Mouse (Mus musculus) kidney, postnatal 14 days (tissue): ENCODE results near the gene Azgp1.
A peak's percentile ranks its signal among the peaks of the same experiment; 100 is the strongest.
"Not testable (repeated sequence)": the region's sequence is repeated elsewhere in the genome, so short reads cannot be mapped to it uniquely, and the experiment has no call there.

Experiments used
- DNase-seq: peaks from one replicate; pipeline ENCODE4 v3.0.0; 2022; ENCODE audit warnings: mixed read lengths

Gene Azgp1

DNA sequence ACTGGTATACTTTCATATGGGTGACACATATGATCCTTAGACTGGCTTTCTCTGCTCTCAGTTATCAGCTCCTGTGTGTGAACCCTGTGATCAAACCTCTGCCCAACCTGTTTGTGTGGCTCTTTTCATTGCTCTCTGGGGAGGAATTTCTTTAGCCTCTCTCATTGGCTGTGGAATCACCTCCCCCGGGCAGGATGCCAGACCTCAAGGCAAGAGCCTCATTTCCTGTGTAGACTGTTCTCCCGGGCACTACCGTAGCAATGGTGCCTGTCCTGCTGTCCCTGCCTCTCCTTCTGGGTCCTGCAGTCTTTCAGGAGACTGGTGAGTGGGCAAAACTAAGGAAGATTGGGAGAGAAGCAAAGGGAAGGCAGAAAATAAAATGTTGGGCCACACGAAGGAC, at the start of gene Azgp1:
Gene Azgp1 (plus strand): TSS at position 221 of the 400 bp plus-strand sequence.
- peak; percentile 4 for DNase-seq

DNA sequence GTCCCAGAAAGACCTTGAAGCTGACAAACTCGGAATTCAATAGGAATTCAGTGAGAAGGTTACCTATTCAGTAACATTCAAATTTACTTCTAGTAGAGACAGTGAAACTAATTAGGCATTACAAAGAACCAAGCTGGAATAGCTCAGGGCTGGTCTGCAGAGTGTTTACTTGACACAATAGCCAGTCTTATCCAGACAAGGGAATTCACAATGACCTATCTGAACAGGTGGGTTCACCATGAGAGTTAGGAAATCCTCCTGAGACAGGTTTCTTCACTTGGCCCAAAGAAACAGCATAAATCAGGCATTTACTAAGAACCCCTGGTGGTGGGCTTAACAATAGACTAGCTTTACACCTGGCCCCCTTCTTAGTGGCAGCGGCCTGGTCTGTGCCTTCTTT, 47.4 kb upstream of the Azgp1 start:
- not testable (repeated sequence) for DNase-seq

DNA sequence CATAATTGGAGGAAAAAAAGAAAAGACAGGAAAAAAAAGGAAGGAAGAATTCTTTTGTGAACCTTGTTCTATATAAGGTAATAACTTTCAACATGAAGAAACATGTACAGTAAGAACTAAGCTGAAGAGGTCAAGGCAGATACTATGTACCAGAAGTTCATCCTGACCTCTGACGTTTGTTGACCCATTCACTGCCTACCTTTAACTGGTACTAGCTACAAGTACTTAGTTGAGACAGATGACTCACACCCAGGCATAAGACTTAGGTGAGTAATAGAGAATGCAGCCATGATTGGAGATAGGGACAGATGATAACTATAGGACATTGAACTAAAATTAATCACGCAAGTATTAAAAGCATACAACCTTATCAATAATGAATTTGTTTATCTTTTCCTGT, 44.8 kb upstream of the Azgp1 start:
- DNase-seq: no peak

DNA sequence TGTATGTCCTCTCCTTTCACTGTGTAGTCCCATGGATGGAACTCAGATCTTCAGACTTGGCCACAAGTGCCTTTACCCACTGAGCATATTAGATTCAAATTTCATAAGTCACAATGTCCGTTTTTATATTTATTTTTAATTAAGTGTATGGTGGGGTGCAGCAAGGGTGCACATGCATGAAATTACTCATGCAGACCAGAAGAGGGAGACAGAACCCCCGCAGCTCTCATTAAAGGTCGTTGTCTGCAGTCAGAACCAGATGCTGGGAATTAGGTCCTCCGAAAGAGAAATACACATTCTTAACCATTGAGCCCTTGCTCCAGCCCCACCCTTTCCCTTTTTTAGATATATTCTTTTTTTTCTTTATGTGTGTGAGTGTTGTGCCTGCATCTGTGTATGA, 44.1 kb upstream of the Azgp1 start:
- DNase-seq: no peak

DNA sequence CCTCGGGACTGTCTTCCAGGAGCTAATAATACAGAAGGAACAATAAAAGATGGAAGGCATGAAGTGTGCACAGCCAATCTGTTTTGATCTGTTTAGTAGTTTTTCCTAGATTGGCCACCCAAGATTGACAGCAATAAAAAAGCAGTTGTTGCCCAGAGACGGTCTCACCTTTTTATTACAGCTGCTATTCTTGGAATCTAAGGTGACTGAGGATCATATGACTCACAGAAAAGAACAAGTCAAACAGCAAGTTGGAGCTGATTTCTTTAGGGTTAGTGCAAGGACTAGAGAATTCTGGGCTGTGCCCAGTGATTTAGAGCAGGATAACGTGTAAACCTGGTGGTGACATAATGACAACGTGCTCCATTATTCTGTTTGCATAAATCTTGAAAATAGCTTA, 40.4 kb upstream of the Azgp1 start:
- no peak for DNase-seq

DNA sequence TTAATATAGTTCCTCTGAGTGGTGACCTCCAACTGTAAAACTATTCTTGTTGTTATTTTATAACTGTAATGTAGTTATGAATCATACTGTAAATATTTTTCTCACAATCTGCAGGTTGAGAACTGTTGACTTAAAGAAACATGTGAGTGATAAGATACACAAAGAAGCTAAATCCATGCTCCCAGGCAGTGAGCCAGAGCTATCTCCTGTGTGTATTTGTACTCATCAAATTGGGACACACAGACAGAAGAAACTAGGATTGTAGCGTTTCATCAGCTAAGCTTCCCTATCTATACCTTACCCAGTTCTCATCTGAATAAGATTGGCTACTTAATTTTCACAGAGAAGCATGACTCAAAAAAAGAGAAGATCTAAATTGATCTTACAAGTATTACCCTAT, 38.2 kb upstream of the Azgp1 start:
- no peak for DNase-seq

DNA sequence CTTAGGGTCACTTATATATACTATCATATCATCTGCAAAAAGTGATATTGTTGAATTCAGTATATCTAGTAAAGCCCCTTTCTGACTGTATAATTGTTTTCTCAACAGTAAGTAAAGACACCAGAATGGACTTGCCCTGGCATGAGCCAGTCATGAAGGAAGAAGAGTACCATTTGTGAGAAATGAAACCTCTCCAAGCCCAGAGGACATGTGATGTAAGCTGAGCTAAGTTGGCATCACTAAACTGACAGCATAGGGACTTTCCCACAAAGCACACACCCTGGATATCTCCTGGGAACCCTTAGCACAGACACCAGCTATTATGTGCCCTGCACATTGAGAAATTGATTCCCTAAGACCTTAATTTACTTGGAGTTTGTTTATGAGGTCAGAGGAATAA, 34.0 kb upstream of the Azgp1 start:
- DNase-seq: no peak

DNA sequence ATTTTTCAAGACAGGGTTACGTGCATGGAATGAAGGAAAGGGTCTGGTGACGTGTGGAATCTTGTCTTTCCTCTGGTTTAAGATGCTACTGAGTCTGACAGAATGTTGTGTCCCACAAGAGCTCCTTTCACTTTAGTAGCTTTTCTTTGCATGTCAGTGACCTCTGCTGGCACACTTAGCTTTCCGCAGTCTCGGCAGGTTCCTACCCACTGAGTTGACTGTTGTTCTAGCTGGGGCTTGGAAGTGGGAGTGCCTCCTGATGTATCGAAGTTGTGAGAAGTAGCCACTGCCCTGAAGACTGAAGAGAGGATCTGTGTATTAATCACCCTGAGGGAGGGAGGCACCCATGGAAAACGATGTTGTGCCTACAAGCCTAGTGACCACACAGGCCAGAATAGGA, 30.1 kb upstream of the Azgp1 start:
- peak; percentile 48 for DNase-seq

DNA sequence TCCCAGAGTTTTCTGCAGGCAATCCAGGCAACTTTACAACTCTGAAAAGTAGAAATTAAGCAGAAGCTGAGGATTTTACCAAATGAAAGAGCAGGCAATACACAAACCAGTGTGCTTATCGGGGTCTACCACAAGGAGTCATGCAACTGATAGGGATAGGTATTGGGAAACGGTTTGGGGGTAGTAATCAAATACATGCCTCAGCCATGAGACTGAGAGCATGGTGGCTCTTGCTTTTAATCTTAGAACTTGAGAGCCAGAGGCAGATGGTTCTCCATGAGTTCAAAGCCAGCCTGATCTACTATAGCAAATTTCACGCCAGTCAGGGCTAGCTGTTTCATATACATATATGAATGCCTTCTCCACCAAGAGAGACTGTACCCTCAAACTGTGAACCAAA, 24.9 kb upstream of the Azgp1 start:
- no peak for DNase-seq

DNA sequence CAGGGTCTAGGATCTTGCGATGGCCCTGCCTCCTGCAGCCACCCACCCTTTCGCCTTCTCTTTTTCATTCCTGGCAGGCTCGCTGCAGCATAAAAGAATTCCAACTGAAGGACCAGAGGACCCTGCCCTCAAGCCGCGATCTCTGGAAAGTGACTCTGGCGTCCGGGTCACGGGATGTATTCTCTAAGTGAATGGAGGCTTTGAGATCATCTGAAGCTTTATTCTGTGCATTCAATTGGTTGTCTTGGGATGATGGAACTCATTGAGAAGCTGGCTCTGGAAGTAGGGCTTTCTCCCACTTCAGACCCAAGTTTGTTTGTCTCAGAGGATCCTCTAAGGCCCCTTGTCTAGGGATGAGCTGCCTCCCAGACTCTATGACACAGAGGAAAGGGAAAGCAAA, 18.4 kb upstream of the Azgp1 start, which contains the start of gene Gjc3:
Gene Gjc3 (minus strand): TSS at position 154 of the 400 bp plus-strand sequence.
- no peak for DNase-seq

DNA sequence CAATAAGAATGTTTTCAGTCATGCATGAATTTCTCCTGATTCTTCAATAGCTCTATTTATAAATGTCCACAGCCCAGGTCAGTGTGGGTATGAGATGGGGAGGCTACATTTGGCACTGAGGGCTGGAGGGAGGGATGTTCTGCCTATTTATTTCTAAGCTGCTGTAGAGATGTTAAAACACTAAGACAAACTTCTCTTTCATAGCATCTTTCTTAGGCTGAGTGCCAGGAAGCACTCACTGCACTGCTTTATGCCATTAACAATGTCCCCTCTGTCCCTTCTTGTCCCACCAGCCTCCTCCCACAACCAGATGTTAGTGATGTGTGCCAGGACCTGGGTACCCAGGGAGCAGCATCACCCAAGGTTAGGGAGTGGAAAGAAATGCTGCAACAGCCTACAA, 14.8 kb upstream of the Azgp1 start:
- DNase-seq: no peak

DNA sequence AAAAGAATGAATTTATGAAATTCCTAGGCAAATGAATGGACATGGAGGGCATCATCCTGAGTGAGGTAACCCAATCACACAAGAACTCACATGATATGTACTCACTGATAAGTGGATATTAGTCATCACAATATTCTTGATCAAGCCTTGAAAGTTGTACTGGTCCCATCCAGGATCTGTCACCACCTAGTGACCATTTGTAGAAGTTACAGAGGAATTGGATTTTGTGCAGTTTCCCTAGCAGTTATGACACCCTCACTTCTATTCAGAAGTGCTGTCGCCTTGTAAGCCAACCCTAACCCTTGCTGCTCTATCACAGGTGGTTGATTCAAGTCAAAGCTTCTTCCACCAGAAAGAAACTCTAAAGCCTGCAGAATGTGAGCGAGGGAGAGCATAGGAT, 8.2 kb upstream of the Azgp1 start:
- DNase-seq: no peak

DNA sequence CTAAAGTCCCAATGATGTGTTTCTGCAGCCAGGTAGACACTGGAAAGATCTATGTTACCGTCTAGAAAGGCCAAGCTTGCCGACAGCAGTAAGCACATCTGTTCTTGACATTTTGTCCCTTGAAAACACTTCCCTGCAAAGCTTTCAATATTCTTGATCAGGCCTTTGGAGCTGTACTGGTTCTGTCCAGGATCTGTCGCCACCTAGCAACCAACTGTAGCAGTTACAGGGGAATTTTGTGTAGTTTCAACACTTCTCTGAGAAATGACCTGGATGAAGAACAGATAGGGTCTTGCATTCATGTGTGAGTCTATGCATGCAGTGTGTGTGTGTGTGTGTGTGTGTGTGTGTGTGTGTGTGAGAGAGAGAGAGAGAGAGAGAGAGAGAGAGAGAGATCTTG, 7.6 kb upstream of the Azgp1 start:
- no peak for DNase-seq

DNA sequence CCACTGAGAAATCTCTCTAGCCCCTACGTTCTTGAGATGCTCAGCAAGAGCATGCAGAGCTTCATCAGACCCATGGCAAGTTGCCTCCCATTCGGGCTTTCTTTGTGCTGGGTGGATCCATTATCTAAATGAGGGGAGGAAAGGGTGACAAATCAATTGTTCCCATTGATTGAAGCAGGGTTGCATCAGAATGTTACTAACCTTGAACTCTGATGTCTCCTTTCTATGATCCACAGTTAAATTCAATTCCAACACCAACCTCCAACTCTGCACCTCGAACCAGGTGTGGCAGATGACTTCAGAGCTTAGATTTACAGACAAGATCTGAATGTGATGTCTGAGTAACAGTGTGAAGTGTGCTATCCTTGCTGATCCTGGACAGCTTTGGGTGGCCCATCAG, 6.6 kb upstream of the Azgp1 start:
- no peak for DNase-seq

DNA sequence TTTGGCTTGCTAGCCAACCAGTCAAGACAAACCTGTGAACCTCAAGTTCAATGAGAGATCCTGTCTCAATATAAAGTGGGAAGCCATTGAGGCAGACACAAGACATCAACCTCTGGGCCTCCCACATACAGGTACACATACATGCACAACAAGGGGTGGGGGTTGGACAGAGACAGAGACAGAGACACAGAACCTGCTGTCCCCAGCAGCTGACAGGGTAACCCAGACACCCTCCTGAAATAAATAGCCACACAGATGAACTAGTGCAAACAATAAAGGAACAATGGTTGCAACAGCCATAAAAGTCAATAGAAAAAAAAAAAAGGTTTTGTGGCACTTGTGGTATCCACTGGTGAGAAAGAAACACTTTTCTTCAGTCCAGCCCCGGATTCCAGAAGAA, 5.9 kb upstream of the Azgp1 start:
- no peak for DNase-seq

DNA sequence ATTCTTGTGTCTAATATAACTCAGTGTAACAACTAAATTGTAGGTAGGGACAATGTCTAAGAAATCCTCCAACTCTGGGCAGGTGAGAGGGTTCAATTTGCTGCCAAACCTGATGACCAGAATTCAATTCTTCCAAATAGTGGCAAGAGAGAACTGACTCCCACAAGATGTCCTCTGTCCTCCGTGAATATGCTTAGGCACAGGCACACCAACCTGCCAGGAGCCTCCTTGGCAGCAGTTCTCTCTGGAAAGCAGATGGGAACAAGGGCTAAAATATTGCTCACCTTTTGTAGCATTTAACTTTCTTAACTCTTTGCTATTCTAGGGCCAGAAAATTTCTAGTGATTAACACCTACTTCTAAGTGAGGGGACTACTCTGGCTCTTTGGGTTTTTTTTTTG, 4.0 kb upstream of the Azgp1 start:
- DNase-seq: no peak

DNA sequence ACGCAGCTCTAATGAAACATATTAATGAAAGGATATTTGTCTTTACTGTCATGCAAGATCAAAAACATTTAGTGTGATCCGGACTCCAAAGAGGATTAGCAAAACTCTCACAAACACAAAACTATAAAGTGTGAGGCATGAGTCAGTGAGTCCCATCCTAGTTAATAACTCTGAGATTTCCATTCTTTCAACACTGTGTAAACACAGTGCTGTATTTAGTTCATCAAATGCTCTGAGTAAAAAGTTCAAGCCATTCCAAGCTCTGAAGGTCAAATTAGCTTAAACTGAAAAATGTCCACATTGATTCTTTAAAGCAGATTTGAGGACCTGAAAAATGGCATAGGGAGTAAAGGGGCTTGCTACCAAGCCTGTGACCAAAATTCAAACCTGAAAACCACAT, 2.2 kb upstream of the Azgp1 start:
- DNase-seq: no peak

DNA sequence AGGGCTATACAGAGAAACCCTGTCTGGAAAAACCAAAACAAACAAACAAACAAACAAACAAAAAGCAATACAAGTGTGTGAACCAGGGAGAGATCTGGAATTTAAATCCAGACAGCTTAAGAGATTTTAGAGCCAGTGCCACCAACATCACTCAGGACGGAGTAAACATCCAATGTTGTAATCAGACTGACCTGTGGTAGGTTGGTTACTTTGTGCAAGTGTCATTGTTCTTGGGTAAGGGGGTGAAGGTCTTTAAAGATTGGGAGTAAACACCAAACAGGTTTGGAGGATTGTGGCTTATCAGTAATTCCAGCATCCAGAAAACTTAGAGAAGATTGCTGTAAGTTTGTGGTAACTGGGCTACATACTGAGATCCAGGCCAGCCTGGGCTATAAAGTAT, 5.0 kb downstream of the Azgp1 start:
- no peak for DNase-seq

DNA sequence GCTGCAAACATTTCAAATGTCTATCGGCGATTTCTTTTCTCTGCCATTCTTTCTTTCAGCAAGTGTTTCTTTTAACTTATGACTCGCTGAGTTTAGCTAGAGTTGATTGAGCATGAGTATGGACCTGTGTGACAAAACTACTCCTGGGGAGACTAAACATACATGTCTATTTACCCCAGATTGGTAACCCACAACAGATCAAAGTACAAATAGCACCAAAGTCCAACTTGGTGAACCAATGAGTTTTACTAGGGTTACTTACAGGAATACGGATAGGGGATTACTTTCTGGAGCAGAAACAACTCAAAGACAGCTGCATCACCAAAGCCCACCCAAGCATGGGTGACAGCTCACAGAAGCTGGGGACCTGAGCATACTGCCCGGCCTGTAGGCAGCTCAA, 28.1 kb downstream of the Azgp1 start:
- no peak for DNase-seq

DNA sequence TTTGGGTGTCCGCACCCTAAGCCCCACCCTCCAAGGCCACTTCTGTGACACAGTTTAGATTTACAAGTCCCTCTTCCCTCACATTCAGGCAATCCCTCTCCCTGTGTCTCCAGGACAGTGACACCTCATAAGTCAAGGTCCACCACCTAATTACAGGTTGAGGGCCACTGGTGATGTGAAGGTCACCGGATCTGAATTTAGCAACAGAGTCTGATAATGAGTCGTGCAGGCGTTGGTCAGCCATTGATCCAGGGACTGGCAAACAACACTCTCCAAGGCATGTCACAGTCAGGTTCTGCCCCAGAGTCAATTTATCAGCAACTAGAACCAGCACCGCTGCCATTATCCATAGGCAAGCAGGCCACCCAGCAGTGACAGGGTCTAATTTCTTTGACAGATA, 31.1 kb downstream of the Azgp1 start:
- no peak for DNase-seq

DNA sequence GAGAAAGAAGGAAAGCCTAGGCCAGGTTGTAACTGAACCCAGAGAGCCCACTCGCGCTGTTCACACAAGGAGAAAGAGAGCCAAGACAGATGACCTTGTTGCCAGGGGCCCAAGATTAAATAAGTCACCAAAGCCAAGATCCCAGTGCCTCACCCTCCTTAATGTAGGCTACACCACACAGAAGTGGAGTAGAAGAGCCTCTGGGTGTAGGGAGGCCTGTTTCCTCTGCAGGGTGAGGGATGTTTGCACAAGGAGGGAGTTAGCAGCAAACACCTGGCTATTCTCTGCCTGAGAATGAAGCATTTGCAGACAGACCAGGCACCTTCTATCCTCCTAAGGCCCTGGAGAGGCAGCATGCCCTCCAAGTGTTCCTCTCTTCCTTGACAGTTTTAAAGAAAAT, 35.2 kb downstream of the Azgp1 start:
- DNase-seq: no peak

DNA sequence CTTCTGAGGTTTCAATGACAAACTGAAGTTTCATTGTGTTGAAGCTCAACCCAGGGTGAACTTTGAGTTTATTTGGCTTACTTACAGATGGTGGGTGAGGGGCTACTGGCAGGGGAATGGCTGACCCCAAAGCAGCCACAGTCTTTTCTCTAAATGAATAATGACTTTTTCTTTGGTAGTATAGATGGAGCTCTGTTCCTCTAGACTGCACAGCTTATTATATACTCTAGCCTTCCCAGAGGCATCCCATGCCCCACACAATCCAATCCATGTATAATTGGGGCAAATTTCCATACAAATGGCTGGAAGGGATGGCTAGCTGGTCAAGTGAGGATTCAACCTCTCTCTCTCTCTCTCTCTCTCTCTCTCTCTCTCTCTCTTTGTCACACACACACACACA, 35.7 kb downstream of the Azgp1 start:
- no peak for DNase-seq

DNA sequence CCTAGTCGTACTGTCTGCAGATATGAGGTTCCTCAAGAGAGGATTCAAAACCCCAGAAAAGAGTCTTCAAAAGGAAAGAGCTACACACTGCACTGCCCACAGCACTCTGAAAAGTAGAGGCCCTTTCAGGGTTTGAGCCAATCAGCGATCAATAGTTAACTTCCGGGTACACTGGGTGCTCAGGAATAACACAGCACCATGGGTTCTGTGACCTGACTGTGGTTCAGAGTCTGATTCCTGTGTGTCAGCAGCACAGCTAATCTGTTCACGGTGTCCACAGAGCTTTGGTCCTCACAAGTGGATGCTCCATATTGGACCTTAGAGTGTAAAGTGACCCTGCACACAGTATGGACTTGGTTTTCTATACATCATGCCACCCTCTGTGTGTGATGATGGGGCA, 38.3 kb downstream of the Azgp1 start:
- not testable (repeated sequence) for DNase-seq

DNA sequence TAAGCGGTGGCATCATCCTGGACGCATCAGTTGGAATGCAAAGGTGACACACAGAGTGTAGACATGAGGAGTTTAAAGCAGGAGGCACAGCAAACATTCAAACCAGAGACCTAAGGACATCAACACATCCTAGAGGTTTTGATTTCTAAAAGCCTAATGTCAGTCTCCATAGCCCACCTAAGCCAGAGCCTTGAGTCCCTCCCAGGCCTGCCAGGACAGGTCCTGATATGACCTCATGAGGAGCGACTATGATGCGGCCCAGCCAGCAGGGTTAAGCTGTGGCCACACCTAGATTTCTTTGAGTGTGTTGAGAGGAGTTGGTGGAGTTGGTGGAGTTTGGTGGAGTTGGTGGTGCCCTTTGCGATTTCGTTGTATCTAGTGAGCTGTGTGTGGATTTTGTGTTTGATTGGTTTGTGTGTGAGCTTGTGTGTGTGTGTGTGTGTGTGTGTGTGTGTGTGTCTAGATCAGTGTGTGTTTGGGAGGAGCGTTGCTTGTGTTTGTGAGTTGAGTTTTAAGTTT, 39.7 kb downstream of the Azgp1 start, which contains the start of the genes Smok3a and Smok3b:
Gene Smok3a (plus strand): TSS at position 301 of the 519 bp plus-strand sequence.
Gene Smok3b (plus strand): TSS at position 469 of the 519 bp plus-strand sequence.
- not testable (repeated sequence) for DNase-seq
